Mouse (Mus musculus): Measurements from ENCODE around the gene Ctcfl. TPM values are rescaled to one million over a fixed set of nuclear protein-coding genes. Genes with fewer than 3 reads are reported as not detected.
A peak's percentile ranks its signal among the peaks of the same experiment; 100 is the strongest.

The Ctcfl gene
- not detected for total RNA-seq (2021)
- long read RNA-seq, experiment 1: 0 reads
- long read RNA-seq, experiment 2: 0 reads

DNA sequence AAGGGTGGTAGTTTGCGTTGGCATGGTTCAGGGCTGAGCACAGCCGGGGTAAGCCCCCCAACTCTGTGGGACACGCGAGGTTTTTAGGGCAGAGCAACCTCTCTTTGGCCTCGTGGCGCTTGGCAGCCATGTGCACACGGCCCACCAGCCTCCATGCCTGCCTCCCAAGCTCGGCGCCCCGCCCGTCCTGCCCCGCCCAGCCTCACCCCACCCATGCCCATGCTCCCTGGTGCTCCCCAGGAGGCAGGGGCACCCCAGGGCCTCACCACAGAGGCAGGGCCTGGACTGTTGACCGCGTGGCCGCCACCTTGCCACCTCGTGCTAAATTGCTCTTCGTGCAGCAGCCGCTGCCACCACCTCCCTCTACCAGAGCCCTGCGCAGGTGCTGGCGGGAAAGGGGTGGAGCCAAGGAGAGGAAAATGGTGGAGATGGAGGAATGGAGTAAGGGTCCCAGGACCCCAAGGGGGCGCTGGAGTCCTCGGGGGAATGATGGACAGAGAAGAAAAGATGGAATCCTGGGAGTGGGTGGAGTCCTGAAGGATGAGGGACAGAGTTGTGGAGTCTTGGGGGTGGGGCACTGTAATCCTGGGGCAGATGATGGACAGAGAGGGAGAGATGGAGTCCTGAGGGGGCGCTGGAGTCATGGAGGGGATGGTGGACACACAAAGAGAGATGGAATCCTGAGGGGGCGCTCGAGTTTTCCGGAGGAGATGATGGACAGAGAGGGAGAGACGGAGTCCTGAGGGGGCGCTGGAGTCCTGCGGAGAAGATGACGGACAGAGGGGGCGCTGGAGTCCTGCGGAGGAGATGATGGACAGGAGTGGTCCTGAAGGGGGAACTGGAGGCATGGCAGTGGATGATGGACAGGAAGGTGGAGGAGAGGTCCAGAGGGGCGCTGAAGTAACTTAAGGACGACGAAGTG, at the start of gene Ctcfl:
Gene Ctcfl, minus strand, starts transcription at position 503 of the 922 bp plus-strand sequence.
- DNase-seq (ENCODE audit: low spot score in 2 of 2): no peak
- intact Hi-C loops (cut with DNase I): no loop called here

DNA sequence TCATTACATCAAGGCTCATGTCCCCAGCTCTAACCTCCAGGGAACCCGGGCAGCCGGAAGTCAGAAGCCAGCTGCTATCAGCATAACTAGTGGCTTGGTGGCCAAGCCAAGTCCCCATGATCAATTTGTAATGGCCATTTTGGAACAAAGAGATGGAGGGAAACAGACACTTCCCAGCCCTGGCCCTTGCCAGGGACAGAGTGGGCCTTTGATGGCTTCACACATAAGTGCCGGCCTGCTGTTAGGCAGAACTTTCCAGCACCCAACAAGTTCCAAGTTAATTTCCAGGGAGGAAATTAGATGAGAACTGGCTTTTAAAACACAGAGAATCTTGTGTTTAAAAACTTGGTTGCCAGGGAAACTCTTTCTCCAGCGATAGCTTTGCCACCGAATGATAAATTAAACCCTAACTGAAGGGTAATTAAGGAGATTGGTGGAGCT, 49.1 kb upstream of the Ctcfl start:
- intact Hi-C loops (cut with DNase I): no loop called here
- no peak for DNase-seq (ENCODE audit: low spot score in 2 of 2)

DNA sequence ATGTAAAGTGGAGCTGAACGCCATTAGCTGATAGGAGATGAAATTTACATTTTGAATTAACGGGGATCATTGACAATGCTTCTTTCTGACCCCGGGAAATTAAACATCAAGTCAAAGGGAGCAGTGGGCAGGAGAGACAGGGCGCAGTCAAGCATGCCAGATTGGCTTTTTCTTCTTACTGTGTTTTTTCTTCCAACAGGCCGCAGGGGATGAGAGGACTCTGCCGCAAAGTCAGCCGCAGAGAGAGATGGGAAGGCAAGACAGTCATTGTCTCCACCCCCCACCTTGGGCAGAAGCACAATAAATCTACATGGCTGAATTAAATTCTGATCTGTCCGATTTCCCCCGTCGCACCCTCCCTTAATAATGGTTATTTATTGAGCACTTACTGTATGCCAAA, 46.0 kb upstream of the Ctcfl start:
- DNase-seq (ENCODE audit: low spot score in 2 of 2): no peak
- intact Hi-C loops (cut with DNase I): no loop called here

DNA sequence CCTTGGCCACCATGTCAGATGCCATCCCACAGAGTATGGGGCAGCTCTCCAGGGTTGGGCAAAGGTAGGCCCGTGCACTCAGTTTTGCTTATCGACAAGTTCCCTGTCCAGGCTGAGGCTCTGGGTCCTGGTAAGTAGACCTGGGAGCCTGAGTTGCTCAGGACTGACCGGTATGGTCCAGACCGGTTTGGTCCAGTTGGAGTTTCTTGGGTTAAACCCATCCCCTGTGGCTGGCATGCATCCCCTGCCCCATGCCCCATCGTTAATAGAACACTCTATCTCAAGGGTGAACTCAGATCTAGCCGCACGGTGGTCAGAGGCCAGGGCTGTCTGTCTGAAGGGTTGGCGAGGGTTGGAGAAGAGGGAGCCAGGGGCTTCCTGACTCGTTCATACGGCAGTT, 45.6 kb upstream of the Ctcfl start:
- intact Hi-C loops (cut with DNase I): no loop called here
- no peak for DNase-seq (ENCODE audit: low spot score in 2 of 2)

DNA sequence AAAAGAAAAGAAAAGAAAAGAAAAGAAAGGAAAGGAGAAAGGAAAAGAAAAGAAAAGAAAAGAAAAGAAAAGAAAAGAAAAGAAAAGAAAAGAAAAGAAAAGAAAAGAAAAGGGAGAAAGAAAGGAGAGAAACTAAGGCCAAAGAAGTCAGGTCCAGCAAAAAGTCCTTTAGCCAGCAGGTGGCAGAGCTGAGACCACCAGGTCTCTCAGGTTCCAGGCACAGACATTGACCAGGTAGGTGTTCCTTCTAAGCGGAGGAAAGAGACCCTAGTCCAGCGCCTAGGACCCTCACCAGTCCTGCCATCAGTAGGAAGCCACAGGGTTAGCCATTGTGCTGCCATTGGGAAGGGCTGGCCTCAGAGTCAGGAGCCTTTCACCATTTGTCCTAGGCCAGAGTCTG, 45.0 kb upstream of the Ctcfl start:
- intact Hi-C loops (cut with DNase I): no loop called here
- no peak for DNase-seq (ENCODE audit: low spot score in 2 of 2)

DNA sequence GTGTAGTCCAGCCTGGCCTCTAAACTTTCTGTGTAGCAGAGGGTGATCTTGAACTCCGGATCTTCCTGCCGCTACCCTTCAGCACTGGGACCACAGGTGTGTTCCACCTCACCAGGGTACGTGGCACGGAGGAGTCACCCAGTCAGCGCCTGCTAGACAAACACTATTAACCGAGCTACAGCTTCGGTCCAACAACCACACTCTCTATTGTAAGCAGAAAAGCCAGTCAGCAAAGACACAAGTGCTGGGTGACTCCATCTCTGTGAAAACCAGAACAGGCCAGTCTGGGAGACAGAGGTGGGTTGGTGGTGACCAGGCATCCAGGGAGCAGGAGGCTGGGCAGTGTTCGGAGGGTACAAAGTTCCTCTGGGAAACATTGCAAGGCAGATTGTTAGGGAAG, 44.1 kb upstream of the Ctcfl start:
- intact Hi-C loops (cut with DNase I): no loop called here
- DNase-seq (ENCODE audit: low spot score in 2 of 2): no peak

DNA sequence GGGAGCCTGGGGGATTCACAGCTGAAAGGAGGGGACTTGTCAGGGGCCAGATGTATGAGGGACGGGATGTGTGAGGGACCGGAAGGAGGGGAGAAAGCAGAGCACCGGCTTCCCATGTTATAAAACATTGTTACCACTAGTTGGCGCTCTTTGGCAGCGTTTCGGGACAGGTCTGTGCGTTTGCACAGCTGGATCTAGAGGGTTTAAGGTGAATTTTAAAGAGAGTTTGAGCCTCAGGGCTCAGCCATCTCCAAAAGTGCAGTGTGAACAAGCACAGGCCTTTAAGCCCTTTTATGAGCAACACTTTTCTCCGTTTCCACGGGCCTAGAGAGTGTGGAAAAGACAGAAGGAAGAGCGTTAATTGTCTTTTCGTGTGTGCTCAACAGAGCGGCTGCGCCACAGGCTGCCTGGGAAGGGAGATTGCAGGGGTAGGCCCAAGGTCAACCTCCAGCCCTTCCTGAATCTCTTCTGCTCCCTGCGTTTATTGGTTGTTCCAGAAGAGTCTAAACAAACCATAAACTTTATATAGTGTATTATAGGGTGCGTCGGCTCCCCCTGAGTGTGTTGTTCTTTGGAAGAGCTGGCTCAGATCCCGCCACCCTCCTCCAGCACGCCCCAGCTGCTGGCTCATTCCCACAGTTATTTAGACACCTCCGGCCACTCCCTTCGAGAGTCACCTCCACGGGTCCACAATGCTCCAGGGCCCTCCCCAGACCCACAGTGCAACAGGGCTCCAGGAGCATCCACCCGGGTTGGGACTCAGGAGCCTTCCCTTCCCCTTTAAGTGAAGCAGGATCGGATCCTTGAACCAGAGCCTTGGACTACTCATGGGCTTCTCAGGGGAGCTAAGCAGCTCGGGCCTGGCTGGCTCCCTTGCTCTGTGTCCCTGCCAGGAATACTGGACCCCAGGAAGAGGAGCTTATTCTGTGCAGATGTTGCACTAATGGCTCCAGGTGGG, 40.3 kb upstream of the Ctcfl start:
- intact Hi-C loops (cut with DNase I): no loop called here
- peak; percentile 66 for DNase-seq (ENCODE audit: low spot score in 2 of 2)

DNA sequence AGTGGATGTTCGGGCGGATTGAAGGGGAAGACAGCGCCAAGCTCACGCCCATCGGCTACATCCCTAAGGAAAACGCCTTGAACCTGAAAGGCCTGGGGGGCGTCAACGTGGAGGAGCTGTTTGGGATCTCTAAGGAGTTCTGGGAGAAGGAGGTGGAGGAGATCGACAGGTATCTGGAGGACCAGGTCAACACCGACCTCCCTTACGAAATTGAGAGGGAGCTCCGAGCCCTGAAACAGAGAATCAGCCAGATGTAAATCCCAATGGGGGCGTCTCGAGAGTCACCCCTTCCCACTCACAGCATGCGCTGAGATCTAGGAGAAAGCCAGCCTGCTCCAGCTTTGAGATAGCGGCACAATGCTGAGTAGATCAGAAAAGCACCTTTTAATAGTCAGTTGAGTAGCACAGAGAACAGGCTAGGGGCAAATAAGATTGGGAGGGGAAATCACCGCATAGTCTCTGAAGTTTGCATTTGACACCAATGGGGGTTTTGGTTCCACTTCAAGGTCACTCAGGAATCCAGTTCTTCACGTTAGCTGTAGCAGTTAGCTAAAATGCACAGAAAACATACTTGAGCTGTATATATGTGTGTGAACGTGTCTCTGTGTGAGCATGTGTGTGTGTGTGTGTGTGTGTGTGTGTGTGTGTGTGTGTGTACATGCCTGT, 39.2 kb upstream of the Ctcfl start:
- no peak for DNase-seq (ENCODE audit: low spot score in 2 of 2)
- intact Hi-C loops (cut with DNase I): no loop called here

DNA sequence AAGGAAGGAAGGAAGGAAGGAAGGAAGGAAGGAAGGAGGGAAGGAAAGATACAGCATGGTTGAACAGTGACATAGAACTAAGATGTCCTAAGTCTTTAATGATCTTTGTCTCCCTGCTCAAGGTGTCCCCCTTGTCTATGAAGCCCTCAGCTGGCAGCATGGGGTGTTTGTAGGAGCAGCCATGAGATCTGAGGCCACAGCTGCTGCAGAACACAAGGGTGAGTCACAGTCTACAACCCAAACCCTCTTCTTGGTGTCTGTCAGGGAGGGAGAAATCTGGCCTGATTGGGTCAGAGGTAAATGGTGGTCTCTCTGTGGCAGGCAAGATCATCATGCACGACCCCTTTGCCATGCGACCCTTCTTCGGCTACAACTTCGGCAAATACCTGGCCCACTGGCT, 38.5 kb upstream of the Ctcfl start:
- intact Hi-C loops (cut with DNase I): no loop called here

DNA sequence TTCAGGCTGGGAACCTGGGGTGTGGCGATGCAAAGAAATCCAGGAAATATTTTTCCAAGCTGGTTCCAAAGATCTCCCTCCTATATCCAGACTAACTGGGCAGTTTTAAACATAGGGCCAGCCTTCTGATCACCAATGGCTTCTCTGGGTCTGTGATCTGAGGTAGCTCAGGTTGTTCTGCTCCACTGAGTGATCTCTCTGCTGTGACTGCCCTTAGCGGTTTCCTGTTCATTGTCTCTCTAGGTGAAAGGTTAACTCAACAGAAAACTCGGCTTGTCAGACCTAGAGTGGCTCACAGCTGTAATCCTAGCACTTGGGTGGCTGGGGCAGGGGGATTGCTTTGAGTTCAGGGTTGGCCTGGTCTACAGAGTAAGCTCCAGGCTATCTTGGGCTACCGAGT, 38.1 kb upstream of the Ctcfl start:
- DNase-seq (ENCODE audit: low spot score in 2 of 2): no peak
- intact Hi-C loops (cut with DNase I): no loop called here

More for the DNA sequence above, 38.5 kb upstream of the Ctcfl start:
- no peak for DNase-seq (ENCODE audit: low spot score in 2 of 2)

DNA sequence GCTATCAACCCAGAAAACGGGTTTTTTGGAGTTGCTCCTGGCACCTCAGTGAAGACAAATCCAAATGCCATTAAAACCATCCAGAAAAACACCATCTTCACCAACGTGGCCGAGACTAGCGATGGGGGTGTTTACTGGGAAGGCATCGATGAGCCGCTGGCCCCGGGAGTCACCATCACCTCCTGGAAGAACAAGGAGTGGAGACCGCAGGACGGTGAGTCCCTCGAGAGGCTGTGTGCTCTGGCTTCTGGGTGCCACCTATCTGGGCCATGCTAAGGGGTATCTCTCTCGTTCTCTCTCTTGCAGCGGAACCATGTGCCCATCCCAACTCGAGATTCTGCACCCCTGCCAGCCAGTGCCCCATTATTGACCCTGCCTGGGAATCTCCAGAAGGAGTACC, 37.6 kb upstream of the Ctcfl start:
- DNase-seq (ENCODE audit: low spot score in 2 of 2): no peak
- intact Hi-C loops (cut with DNase I): no loop called here

DNA sequence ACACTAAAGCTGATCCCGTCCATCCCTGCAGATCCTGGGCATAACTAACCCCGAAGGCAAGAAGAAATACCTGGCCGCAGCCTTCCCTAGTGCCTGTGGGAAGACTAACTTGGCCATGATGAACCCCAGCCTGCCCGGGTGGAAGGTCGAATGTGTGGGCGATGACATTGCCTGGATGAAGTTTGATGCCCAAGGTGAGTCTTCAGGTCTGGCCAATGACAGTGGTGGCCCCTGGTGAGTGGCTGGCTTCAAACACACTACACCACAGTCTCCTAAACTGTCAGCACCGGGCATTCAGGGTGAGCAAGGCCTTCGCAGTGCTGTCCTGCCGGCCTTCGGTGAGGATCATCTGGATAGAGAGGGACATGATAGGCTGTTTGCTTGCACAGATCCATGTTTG, 36.6 kb upstream of the Ctcfl start:
- intact Hi-C loops (cut with DNase I): no loop called here

DNA sequence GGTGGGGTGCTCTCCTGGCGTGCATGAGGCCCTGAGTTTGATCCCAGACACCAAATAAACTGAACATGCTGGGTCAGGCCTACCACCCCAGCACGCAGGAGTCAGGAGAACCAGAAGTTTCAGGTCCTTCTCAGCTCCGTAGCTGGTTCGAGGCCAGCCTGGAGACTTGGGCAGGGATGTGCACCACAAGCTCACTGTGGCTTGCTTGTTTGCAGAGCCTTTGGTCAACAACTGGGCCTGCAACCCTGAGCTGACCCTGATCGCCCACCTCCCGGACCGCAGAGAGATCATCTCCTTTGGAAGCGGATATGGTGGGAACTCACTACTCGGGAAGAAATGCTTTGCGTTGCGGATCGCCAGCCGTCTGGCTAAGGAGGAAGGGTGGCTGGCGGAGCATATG, 35.6 kb upstream of the Ctcfl start:
- intact Hi-C loops (cut with DNase I): no loop called here
- no peak for DNase-seq (ENCODE audit: low spot score in 2 of 2)

More for the DNA sequence above, 36.6 kb upstream of the Ctcfl start:
- no peak for DNase-seq (ENCODE audit: low spot score in 2 of 2)

DNA sequence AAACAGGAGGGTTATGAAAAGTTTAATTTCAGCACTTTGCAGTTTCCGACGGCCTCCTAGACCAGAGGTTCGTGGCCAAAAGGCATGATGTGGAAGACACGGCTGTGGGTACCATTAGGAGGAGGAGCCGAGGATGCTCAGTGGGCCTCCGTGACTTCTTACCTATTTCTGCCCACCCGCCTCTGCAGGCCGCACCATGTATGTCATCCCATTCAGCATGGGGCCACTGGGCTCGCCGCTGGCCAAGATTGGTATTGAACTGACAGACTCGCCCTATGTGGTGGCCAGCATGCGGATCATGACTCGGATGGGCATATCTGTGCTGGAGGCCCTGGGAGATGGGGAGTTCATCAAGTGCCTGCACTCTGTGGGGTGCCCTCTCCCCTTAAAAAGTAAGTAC, 35.2 kb upstream of the Ctcfl start:
- intact Hi-C loops (cut with DNase I): no loop called here
- DNase-seq (ENCODE audit: low spot score in 2 of 2): no peak

DNA sequence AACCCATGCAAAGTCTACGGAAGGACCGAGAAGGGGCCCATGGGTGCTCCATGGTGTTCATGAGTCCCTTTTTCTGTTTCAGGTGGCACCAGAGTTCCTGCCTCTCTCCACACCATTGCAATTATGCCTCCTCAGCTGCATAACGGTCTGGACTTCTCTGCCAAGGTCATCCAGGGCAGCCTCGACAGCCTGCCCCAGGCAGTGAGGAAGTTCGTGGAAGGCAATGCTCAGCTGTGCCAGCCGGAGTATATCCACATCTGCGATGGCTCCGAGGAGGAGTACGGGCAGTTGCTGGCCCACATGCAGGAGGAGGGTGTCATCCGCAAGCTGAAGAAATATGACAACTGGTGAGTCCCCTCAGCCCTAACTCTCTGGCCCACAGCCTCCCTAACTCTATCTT, 33.9 kb upstream of the Ctcfl start:
- DNase-seq (ENCODE audit: low spot score in 2 of 2): no peak
- intact Hi-C loops (cut with DNase I): no loop called here

DNA sequence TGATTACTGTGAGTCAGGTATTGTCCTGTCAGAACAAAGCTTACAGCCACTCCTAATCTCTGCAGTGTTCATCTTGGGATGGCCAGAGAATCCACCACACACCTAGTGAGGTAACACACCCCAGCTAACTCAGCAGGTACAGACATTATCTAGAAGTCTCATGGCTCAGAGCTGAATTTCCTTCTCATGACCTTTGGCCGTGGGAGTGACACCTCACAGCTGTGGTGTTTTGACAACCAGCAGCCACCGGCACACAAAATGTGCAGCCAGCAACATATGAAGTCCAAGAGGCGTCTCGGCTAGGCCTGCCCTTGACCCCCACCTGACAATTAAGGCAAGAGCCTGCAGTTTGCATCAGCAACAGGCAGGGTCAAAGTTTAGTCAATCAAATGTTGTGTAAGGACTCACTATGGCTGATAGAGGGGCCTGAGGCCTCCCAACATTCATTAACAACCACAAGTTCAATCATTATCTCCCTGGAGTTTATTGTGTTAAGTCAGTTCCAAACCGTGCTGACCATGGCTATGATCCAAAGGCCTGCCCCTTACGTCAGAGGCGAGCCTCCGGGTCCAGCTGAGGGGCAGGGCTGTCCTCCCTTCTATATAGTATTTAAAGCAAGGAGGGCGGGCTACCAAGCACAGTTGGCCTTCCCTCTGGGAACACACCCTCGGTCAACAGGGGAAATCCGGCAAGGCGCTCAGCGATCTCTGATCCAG, 33.3 kb upstream of the Ctcfl start, which contains the start of gene Pck1:
Gene Pck1, plus strand, starts transcription at position 613 of the 716 bp plus-strand sequence.
- intact Hi-C loops (cut with DNase I): no loop called here
- no peak for DNase-seq (ENCODE audit: low spot score in 2 of 2)

DNA sequence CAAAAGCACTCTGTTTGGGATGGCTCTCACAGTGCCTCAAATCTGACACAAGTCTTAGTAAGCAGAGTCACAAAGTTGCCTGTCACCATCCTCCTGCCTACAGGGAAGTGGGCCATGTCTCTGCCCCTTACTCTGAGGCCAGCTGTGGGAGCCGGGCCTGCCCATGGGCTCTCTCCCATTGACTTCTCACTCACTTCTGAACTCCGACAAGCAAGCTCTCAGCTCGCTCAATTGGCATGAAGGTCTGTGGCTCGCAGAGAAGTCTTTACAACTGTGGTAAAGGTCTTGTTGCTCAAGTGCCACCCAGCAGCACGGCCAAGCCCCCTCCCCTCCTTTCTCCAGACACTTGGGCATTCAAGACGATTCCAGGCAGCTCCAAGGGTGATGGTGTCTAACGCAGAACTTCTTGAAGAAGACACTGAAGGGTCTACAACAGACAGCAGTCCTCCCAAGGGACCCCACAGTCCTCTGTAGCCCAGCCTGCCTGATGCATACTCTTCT, 32.5 kb upstream of the Ctcfl start:
- intact Hi-C loops (cut with DNase I): no loop called here
- DNase-seq (ENCODE audit: low spot score in 2 of 2): no peak

DNA sequence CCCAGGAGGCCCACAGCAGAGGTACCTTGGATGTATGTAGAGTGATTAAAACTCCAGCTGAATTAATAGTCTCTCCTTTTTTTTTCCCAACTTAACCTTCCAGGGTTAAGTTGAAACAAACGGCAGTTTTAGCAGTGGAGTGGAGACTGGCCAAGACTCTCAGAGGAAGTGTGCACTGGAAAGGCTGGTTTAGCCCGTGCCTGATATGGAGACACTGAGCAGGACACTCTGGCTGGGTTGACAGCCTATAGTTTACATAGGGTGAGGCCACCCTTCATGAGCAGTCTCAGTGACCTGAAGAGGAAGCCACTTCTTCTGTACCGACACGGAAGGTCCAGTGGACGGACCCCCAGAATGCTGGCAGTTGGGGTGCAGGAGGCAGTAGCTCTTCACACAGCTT, 32.0 kb upstream of the Ctcfl start:
- DNase-seq (ENCODE audit: low spot score in 2 of 2): no peak
- intact Hi-C loops (cut with DNase I): no loop called here

DNA sequence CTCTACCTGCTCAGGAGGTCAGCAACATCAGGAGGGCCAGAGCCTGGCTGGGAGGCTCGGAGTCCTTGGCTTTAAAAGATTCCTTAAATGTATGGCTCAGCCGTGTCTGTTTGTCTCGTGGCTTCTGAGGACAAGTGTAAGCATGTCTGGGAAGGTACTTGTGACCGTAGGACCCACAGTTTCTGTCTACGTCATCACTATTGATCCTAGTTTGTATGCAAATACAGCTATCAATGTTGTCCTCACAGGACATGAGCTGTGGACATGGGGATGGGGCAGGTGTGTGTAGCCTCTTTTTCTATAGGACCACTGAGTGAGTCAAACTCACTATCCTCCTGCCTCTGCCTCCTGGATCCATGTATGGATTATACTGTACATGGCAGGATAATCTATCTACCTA, 28.7 kb upstream of the Ctcfl start:
- DNase-seq (ENCODE audit: low spot score in 2 of 2): no peak

More for the DNA sequence above, 28.7 kb upstream of the Ctcfl start:
- intact Hi-C loops (cut with DNase I): no loop called here

All from left cerebral cortex, postnatal 14 days (tissue).